ENCODE assay signal across 22 mouse cellular contexts in the genomic region with DNA sequence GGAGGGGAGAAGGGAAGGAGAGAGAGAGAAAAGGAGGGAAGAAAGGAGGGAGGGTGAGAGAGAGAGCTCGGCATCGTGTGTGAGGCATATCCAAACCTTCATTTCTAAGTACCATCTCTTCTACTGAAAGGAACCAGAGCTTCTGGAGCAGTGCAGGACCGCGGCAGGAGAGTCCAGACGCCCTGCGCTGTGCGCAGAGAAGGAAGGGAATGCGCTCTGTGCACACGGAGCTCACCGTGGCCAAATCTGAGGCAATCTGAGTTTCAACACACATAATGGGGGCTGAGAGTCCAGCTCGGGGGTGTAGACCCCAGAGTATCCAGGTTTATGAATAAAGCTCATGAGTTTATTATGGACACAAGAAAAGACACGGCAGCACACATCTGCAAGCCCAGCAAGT. TPM values are rescaled to one million over a fixed set of nuclear protein-coding genes. Genes with fewer than 3 reads are reported as not detected.
DNase-seq lines count a peak whose midpoint lies in the region; ATAC-seq lines count a peak whose summit lies in the region.
"Had no signal": no experiment of that assay in that cellular context is flagged by ENCODE, and none has a peak within 500 bp of the region (broad histone marks: within the 10 kb centered on the region; RNA-seq: fewer than 3 reads in every experiment).

No protein-coding gene starts in this region.

- H3K9me3 ChIP-seq in kidney, embryonic 16.5 days (ENCODE audit: low read length): no peaks in the 10 kb centered on the region
- no peaks in the 10 kb centered on the region for H3K9me3 ChIP-seq in midbrain, embryonic 16.5 days (replicated peaks; ENCODE audit: control insufficient read depth, low read length, poor library complexity, severe bottlenecking)
- H3K9me3 ChIP-seq in midbrain, embryonic 14.5 days (ENCODE audit: control insufficient read depth, low read length): no peaks in the 10 kb centered on the region
- H3K9me3 ChIP-seq: midbrain, embryonic 10.5 days; stomach, embryonic 15.5 days had no signal

- H3K4me2 ChIP-seq in kidney, embryonic 16.5 days (replicated peaks; ENCODE audit: low read depth, low read length): no peak overlapping the region
- no peak overlapping the region for H3K4me2 ChIP-seq in midbrain, embryonic 16.5 days (ENCODE audit: low read length)
- H3K4me2 ChIP-seq in midbrain, embryonic 14.5 days (ENCODE audit: low read length): no peak overlapping the region
- H3K4me2 ChIP-seq: liver, embryonic 11.5 days; stomach, embryonic 15.5 days had no signal

- 72% methylated on average over 12 of the region's 12 CpGs for WGBS in kidney, embryonic 16.5 days
- WGBS in midbrain, embryonic 16.5 days: 78% methylated on average over 12 of the region's 12 CpGs
- 84% methylated on average over 12 of the region's 12 CpGs for WGBS in midbrain, embryonic 14.5 days

- H3K4me1 ChIP-seq in kidney, embryonic 16.5 days (ENCODE audit: insufficient read depth, low read length): peaks cover 38% of the 10 kb centered on the region
- H3K4me1 ChIP-seq in midbrain, embryonic 16.5 days (ENCODE audit: control insufficient read depth, insufficient read depth, low read length): peaks cover 18% of the 10 kb centered on the region
- peaks cover 5% of the 10 kb centered on the region; the same call in 1 of the 2 replicates for H3K4me1 ChIP-seq in midbrain, embryonic 14.5 days (ENCODE audit: control insufficient read depth, insufficient read depth, low read length)

- H3K27me3 ChIP-seq in kidney, embryonic 16.5 days (ENCODE audit: insufficient read depth, low read length): no peaks in the 10 kb centered on the region
- H3K27me3 ChIP-seq in midbrain, embryonic 16.5 days (ENCODE audit: control insufficient read depth, insufficient read depth, low read depth, low read length): no peaks in the 10 kb centered on the region
- no peaks in the 10 kb centered on the region for H3K27me3 ChIP-seq in midbrain, embryonic 14.5 days (ENCODE audit: control insufficient read depth, insufficient read depth, low read length)
- H3K27me3 ChIP-seq: stomach, embryonic 15.5 days had no signal

- H3K9ac ChIP-seq in kidney, embryonic 16.5 days (replicated peaks; ENCODE audit: low read length): no peak overlapping the region
- H3K9ac ChIP-seq in midbrain, embryonic 16.5 days (ENCODE audit: low read depth, low read length): no peak overlapping the region
- H3K9ac ChIP-seq in midbrain, embryonic 14.5 days (replicated peaks; ENCODE audit: low read length): no peak overlapping the region
- H3K9ac ChIP-seq: stomach, embryonic 15.5 days had no signal

- H3K4me3 ChIP-seq in kidney, embryonic 16.5 days (ENCODE audit: low read length): no peak overlapping the region
- H3K4me3 ChIP-seq in midbrain, embryonic 16.5 days (ENCODE audit: low read depth, low read length): no peak overlapping the region
- H3K4me3 ChIP-seq in midbrain, embryonic 14.5 days (replicated peaks; ENCODE audit: low read depth, low read length): no peak overlapping the region
- H3K4me3 ChIP-seq: heart, adult 2 months; midbrain, embryonic 10.5 days; stomach, embryonic 15.5 days had no signal

- ATAC-seq in frontal cortex, adult (ENCODE audit: low TSS enrichment): peak; percentile 62
- no peak for ATAC-seq in kidney, embryonic 16.5 days (ENCODE audit: low FRiP score, low TSS enrichment)
- ATAC-seq in midbrain, embryonic 16.5 days: peak; percentile 28; the same call in 1 of the 2 replicates
- ATAC-seq in midbrain, embryonic 14.5 days (ENCODE audit: low FRiP score, low TSS enrichment): no peak
- ATAC-seq: inflammation-experienced regulatory T-cells, adult 6 months had no signal

- 0 out of 2 replicates have a peak overlapping the region, but pooled peaks have one; percentile 26 for H3K27ac ChIP-seq in kidney, embryonic 16.5 days (ENCODE audit: low read length)
- no peak overlapping the region for H3K27ac ChIP-seq in midbrain, embryonic 16.5 days (ENCODE audit: low read length)
- H3K27ac ChIP-seq in midbrain, embryonic 14.5 days (replicated peaks; ENCODE audit: low read depth, low read length): no peak overlapping the region
- H3K27ac ChIP-seq: heart, adult 2 months; macrophage; midbrain, embryonic 10.5 days; stomach, embryonic 15.5 days had no signal

- no peak for DNase-seq in frontal cortex, postnatal 36 days (ENCODE audit: low spot score in 2 of 2)
- DNase-seq in kidney, postnatal 36 days: no peak
- no peak for DNase-seq in midbrain, embryonic 14.5 days
- no peak for DNase-seq in right cerebral cortex, adult 18-20 months
- DNase-seq: B cell, adult 2 months; cerebellum, adult 2 months; cerebellum, postnatal 36 days; gastrocnemius, postnatal 10 days; heart, postnatal 36 days; layer of hippocampus, postnatal 36 days; lung, adult 18-20 months; thymus, adult 18-20 months had no signal

- no peaks in the 10 kb centered on the region for H3K36me3 ChIP-seq in kidney, embryonic 16.5 days (ENCODE audit: insufficient read depth, low read length)
- H3K36me3 ChIP-seq in midbrain, embryonic 16.5 days (ENCODE audit: control insufficient read depth, insufficient read depth, low read length): no peaks in the 10 kb centered on the region
- H3K36me3 ChIP-seq in midbrain, embryonic 14.5 days (ENCODE audit: control insufficient read depth, insufficient read depth, low read length): no peaks in the 10 kb centered on the region
- H3K36me3 ChIP-seq: midbrain, embryonic 10.5 days; stomach, embryonic 15.5 days had no signal

RNA-seq across cellular contexts. Expression of a gene that starts 26.0 kb away (rescaled TPM):
- 3.4 and 3.6 TPM in 2 replicates for polyA plus RNA-seq in kidney, embryonic 16.5 days (2015; fragmentation: Nextera tagmentation; extraction: Ambion mirVana)
- 2.7 TPM in 2 replicates for polyA plus RNA-seq in midbrain, embryonic 16.5 days (2015; fragmentation: Nextera tagmentation; extraction: Ambion mirVana)
- polyA plus RNA-seq in midbrain, embryonic 14.5 days (2014; fragmentation: Nextera tagmentation; extraction: Ambion mirVana): 3.6 and 5.1 TPM in 2 replicates

RNA-seq across cellular contexts. Expression of a gene that starts 30.4 kb away (rescaled TPM):
- polyA plus RNA-seq in kidney, embryonic 16.5 days (2015; fragmentation: Nextera tagmentation; extraction: Ambion mirVana): 172 and 174 TPM in 2 replicates
- polyA plus RNA-seq in midbrain, embryonic 16.5 days (2015; fragmentation: Nextera tagmentation; extraction: Ambion mirVana): 33.7 and 37.0 TPM in 2 replicates
- polyA plus RNA-seq in midbrain, embryonic 14.5 days (2014; fragmentation: Nextera tagmentation; extraction: Ambion mirVana): 28.6 and 36.9 TPM in 2 replicates

RNA-seq across cellular contexts. Expression of a gene that starts 47.6 kb away (rescaled TPM):
- not detected in 2 replicates for polyA plus RNA-seq in kidney, embryonic 16.5 days (2015; fragmentation: Nextera tagmentation; extraction: Ambion mirVana)
- polyA plus RNA-seq in midbrain, embryonic 16.5 days (2015; fragmentation: Nextera tagmentation; extraction: Ambion mirVana): not detected in 2 replicates
- not detected in 2 replicates for polyA plus RNA-seq in midbrain, embryonic 14.5 days (2014; fragmentation: Nextera tagmentation; extraction: Ambion mirVana)
- polyA plus RNA-seq: cerebellum, adult 2 months; heart, embryonic 14.5 days; inflammation-experienced regulatory T-cells, adult 6 months; liver, embryonic 11.5 days; macrophage; midbrain, embryonic 10.5 days; stomach, embryonic 15.5 days had no signal

RNA-seq across cellular contexts. Expression of a gene that starts 48.2 kb away (rescaled TPM):
- polyA plus RNA-seq in kidney, embryonic 16.5 days (2015; fragmentation: Nextera tagmentation; extraction: Ambion mirVana): not detected in 2 replicates
- not detected in 2 replicates for polyA plus RNA-seq in midbrain, embryonic 16.5 days (2015; fragmentation: Nextera tagmentation; extraction: Ambion mirVana)
- not detected in 2 replicates for polyA plus RNA-seq in midbrain, embryonic 14.5 days (2014; fragmentation: Nextera tagmentation; extraction: Ambion mirVana)
- polyA plus RNA-seq: cerebellum, adult 2 months; heart, adult 2 months; heart, embryonic 14.5 days; inflammation-experienced regulatory T-cells, adult 6 months; liver, embryonic 11.5 days; macrophage; midbrain, embryonic 10.5 days; stomach, embryonic 15.5 days had no signal

RNA-seq across cellular contexts. Expression of a gene that starts 59.6 kb away (rescaled TPM):
- not detected in 2 replicates for polyA plus RNA-seq in kidney, embryonic 16.5 days (2015; fragmentation: Nextera tagmentation; extraction: Ambion mirVana)
- not detected in 2 replicates for polyA plus RNA-seq in midbrain, embryonic 16.5 days (2015; fragmentation: Nextera tagmentation; extraction: Ambion mirVana)
- polyA plus RNA-seq in midbrain, embryonic 14.5 days (2014; fragmentation: Nextera tagmentation; extraction: Ambion mirVana): not detected in 2 replicates
- polyA plus RNA-seq: cerebellum, adult 2 months; heart, adult 2 months; heart, embryonic 14.5 days; inflammation-experienced regulatory T-cells, adult 6 months; liver, embryonic 11.5 days; macrophage; midbrain, embryonic 10.5 days; stomach, embryonic 15.5 days had no signal

Comparison
In these comparisons a context has a peak if more than half of its experiments do, and no peak if none do; other contexts are left out.
1. ATAC-seq: peak in frontal cortex, adult (single experiment) and midbrain, embryonic 16.5 days (single experiment); none in kidney, embryonic 16.5 days (single experiment) and midbrain, embryonic 14.5 days (single experiment).